10 mouse cellular contexts compared by ENCODE assay signal in the genomic region with DNA sequence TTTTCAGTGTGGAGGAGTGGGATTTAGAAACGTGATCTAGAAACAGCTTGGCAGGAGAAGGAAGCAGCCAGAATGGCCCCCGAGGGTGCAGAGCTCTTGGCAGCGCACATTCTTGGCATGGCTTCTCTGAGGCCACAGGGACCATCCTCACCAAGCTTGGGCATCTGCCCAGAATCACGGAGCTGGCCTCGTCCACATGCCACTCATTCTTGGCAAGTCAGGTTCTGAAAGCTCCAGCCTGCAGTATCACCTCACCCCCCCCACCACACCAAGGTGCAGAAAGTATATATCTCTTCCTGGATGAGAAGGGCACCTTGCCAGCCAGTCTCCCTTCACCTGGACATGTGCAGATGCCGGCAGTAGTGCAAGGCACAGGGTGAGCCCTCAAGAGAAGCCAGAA.
DNase-seq lines count a peak whose midpoint lies in the region; ATAC-seq lines count a peak whose summit lies in the region.
"Had no signal": no experiment of that assay in that cellular context is flagged by ENCODE, and none has a peak within 500 bp of the region (broad histone marks: within the 10 kb centered on the region; RNA-seq: fewer than 3 reads in every experiment).

No protein-coding gene starts in this region.

- H3K27me3 ChIP-seq in forebrain, embryonic 13.5 days: no peaks in the 10 kb centered on the region
- H3K27me3 ChIP-seq in forebrain, embryonic 11.5 days (ENCODE audit: control insufficient read depth, insufficient read depth, low read length): no peaks in the 10 kb centered on the region
- H3K27me3 ChIP-seq in midbrain, embryonic 15.5 days (replicated peaks): no peaks in the 10 kb centered on the region
- H3K27me3 ChIP-seq: heart, embryonic 13.5 days; megakaryocyte, embryonic 14.5 days had no signal

- no peaks in the 10 kb centered on the region for H3K36me3 ChIP-seq in forebrain, embryonic 13.5 days (ENCODE audit: poor library complexity, severe bottlenecking)
- H3K36me3 ChIP-seq in forebrain, embryonic 11.5 days (ENCODE audit: control insufficient read depth, insufficient read depth, low read length): no peaks in the 10 kb centered on the region
- no peaks in the 10 kb centered on the region for H3K36me3 ChIP-seq in midbrain, embryonic 15.5 days (replicated peaks)
- H3K36me3 ChIP-seq: heart, embryonic 13.5 days had no signal

- H3K4me1 ChIP-seq in forebrain, embryonic 13.5 days: 0 out of 2 replicates have a peak, but pooled peaks cover 7% of the 10 kb centered on the region
- H3K4me1 ChIP-seq in forebrain, embryonic 11.5 days (replicated peaks; ENCODE audit: control insufficient read depth, insufficient read depth, low read length): no peaks in the 10 kb centered on the region
- H3K4me1 ChIP-seq in midbrain, embryonic 15.5 days: no peaks in the 10 kb centered on the region
- H3K4me1 ChIP-seq: megakaryocyte, embryonic 14.5 days had no signal

- 50% methylated on average over 6 of the region's 6 CpGs for whole genome bisulfite sequencing in forebrain, embryonic 13.5 days
- 79% methylated on average over 6 of the region's 6 CpGs for WGBS in forebrain, embryonic 11.5 days
- WGBS in midbrain, embryonic 15.5 days: 59% methylated on average over 6 of the region's 6 CpGs

- H3K9me3 ChIP-seq in forebrain, embryonic 13.5 days (replicated peaks): no peaks in the 10 kb centered on the region
- H3K9me3 ChIP-seq in forebrain, embryonic 11.5 days (ENCODE audit: control insufficient read depth, low read length): no peaks in the 10 kb centered on the region
- no peaks in the 10 kb centered on the region for H3K9me3 ChIP-seq in midbrain, embryonic 15.5 days
- H3K9me3 ChIP-seq: heart, embryonic 13.5 days had no signal

- no peak overlapping the region for H3K9ac ChIP-seq in forebrain, embryonic 13.5 days
- no peak overlapping the region for H3K9ac ChIP-seq in forebrain, embryonic 11.5 days (ENCODE audit: low read length)
- H3K9ac ChIP-seq in midbrain, embryonic 15.5 days: no peak overlapping the region
- H3K9ac ChIP-seq: heart, embryonic 13.5 days had no signal

- no peak overlapping the region for H3K4me3 ChIP-seq in forebrain, embryonic 13.5 days
- H3K4me3 ChIP-seq in forebrain, embryonic 11.5 days (ENCODE audit: low read depth, low read length): no peak overlapping the region
- H3K4me3 ChIP-seq in midbrain, embryonic 15.5 days: no peak overlapping the region
- H3K4me3 ChIP-seq: heart, embryonic 13.5 days; megakaryocyte, embryonic 14.5 days had no signal

- peak; percentile 65 for ATAC-seq in forebrain, embryonic 13.5 days
- no peak for ATAC-seq in forebrain, embryonic 11.5 days (replicated peaks; ENCODE audit: low FRiP score)
- ATAC-seq in midbrain, embryonic 15.5 days (replicated peaks): no peak; the same call in 1 of the 2 replicates

- no peak overlapping the region for H3K4me2 ChIP-seq in forebrain, embryonic 13.5 days
- H3K4me2 ChIP-seq in forebrain, embryonic 11.5 days (ENCODE audit: low read depth, low read length, severe bottlenecking): no peak overlapping the region
- no peak overlapping the region for H3K4me2 ChIP-seq in midbrain, embryonic 15.5 days
- H3K4me2 ChIP-seq: heart, embryonic 13.5 days had no signal

- H3K27ac ChIP-seq in forebrain, embryonic 13.5 days: no peak overlapping the region
- H3K27ac ChIP-seq in forebrain, embryonic 11.5 days (ENCODE audit: low read depth, low read length): no peak overlapping the region
- no peak overlapping the region for H3K27ac ChIP-seq in midbrain, embryonic 15.5 days
- H3K27ac ChIP-seq: heart, embryonic 13.5 days had no signal

- no peak for DNase-seq in forebrain, embryonic 11.5 days (ENCODE audit: low spot score)
- peak; percentile 18 for DNase-seq in lung, postnatal 10 days
- no peak for DNase-seq in lung, postnatal 14 days
- peak; percentile 48 for DNase-seq in heart, adult 8-10 months (ENCODE audit: low spot score)
- peak; percentile 12 to 71 for DNase-seq in layer of hippocampus, postnatal 14 days (ENCODE audit: low spot score in 2 of 2)
- DNase-seq in c-Kit-positive CD71-positive TER-119-positive erythroid progenitor cells, embryonic 14.5 days (ENCODE audit: low spot score): no peak

Comparison
In these comparisons a context has a peak if more than half of its experiments do, and no peak if none do; other contexts are left out.
1. DNase-seq: peak in lung, postnatal 10 days (single experiment), heart, adult 8-10 months (single experiment) and layer of hippocampus, postnatal 14 days (2 of 2); none in forebrain, embryonic 11.5 days (single experiment), lung, postnatal 14 days (single experiment) and c-Kit-positive CD71-positive TER-119-positive erythroid progenitor cells, embryonic 14.5 days (single experiment).